Mouse (Mus musculus) ES-E14 (cell line): ENCODE measurements at regions not wholly inside any gene's neighbourhood (a gene's known extent, or its start where the extent isn't known, plus 50 kb on each side); places are given as distances from the start of the nearest gene placed in this dataset.

Source experiments
- DNase-seq: peaks from one replicate; pipeline ENCODE4 v3.0.0-alpha.2; 2013; ENCODE audit warnings: low read depth, low spot score
- H3K27ac ChIP-seq: 2 replicates; pipeline ENCODE4 v1.5.1; 2012; ENCODE audit warnings: low read depth, mild to moderate bottlenecking, low read length, moderate library complexity, mixed read lengths; ENCODE audit not compliant: poor library complexity, insufficient read depth, severe bottlenecking
- H3K36me3 ChIP-seq: 2 replicates; pipeline ENCODE4 v1.6.1; 2012; ENCODE audit warnings: mild to moderate bottlenecking, low read length, moderate library complexity, mixed read lengths; ENCODE audit not compliant: control insufficient read depth, poor library complexity, insufficient read depth, severe bottlenecking
- H3K4me1 ChIP-seq, 2 experiments: fragments of 150-350 bp in 1 of 2; sonication (generic) in 1 of 2; 2 replicates each; pipeline ENCODE4 v1.6.1; 2012; ENCODE audit warnings: low read length in 2 of 2, mild to moderate bottlenecking in 1 of 2, mixed read lengths in 1 of 2; ENCODE audit not compliant: control insufficient read depth in 2 of 2, insufficient read depth in 2 of 2, poor library complexity in 1 of 2
- H3K4me3 ChIP-seq, 2 experiments: fragments of 150-350 bp in 1 of 2; sonication (generic) in 1 of 2; 2 replicates each; pipeline ENCODE4 v1.5.1; 2012; ENCODE audit warnings: low read length in 2 of 2, low read depth in 1 of 2, mild to moderate bottlenecking in 1 of 2, mixed read lengths in 1 of 2; ENCODE audit not compliant: insufficient read depth in 1 of 2, poor library complexity in 1 of 2, severe bottlenecking in 1 of 2
- H3K9ac ChIP-seq: 2 replicates; pipeline ENCODE4 v1.6.1; 2012; ENCODE audit warnings: low read depth, mild to moderate bottlenecking, low read length, mixed read lengths; ENCODE audit not compliant: poor library complexity, insufficient read depth, severe bottlenecking
- H3K9me3 ChIP-seq: fragments of 150-350 bp; sonication (generic); 2 replicates; pipeline ENCODE4 v1.6.1; 2012; ENCODE audit warnings: low read depth, mild to moderate bottlenecking, low read length; ENCODE audit not compliant: control insufficient read depth, insufficient read depth
- CHD2 ChIP-seq: IDR thresholded peaks from 2 replicates; pipeline ENCODE4 v1.6.1; 2014; ENCODE audit warnings: mild to moderate bottlenecking, low read depth, low read length, inconsistent platforms
- HCFC1 ChIP-seq: IDR thresholded peaks from 2 replicates; pipeline ENCODE4 v1.6.1; 2012; ENCODE audit warnings: low read length, inconsistent platforms, borderline replicate concordance; ENCODE audit not compliant: insufficient read depth
- MAFK ChIP-seq: IDR thresholded peaks from 2 replicates; pipeline ENCODE4 v1.6.1; 2014; ENCODE audit warnings: mild to moderate bottlenecking, low read depth, low read length, inconsistent platforms; ENCODE audit not compliant: insufficient read depth
- ZC3H11A ChIP-seq: IDR thresholded peaks from 2 replicates; pipeline ENCODE4 v1.6.1; 2012; ENCODE audit warnings: low read depth, mild to moderate bottlenecking, inconsistent platforms, low read length, borderline replicate concordance
- ZNF384 ChIP-seq: IDR thresholded peaks from 2 replicates; pipeline ENCODE4 v1.6.1; 2012; ENCODE audit warnings: low read depth, low read length, inconsistent platforms
- in situ Hi-C, 2 experiments: fragments of 600-800 bp; cut with MboI; formaldehyde crosslinking; loops; one replicate each; pipeline ENCODE4 v1.15.1; 2025; ENCODE audit warnings: low sequenced_read_pairs in 2 of 2, inconsistent platforms in 1 of 2; ENCODE audit not compliant: unreplicated experiment in 2 of 2

- no peak for TF ChIP-seq CHD2
- TF ChIP-seq MAFK: no peak
- TF ChIP-seq HCFC1: no peak
- TF ChIP-seq ZC3H11A: no peak
- no peak for TF ChIP-seq ZNF384
- no peaks in the 10 kb centered on the region for H3K9me3 ChIP-seq
- H3K27ac ChIP-seq: no peak overlapping the region
- DNase-seq: no peak
- no peak overlapping the region for H3K4me3 ChIP-seq
- no peaks in the 10 kb centered on the region for H3K36me3 ChIP-seq
- H3K4me1 ChIP-seq: peaks cover 0 to 6% of the 10 kb centered on the region in 2 experiments; a peak in 2 of 4 replicates
- no peak overlapping the region for H3K9ac ChIP-seq
- in situ Hi-C loops: no loop called here
These were observed 185.7 kb upstream of the Ttc29 start for GRCm38 (mm10) chr8:78027371-78027770.

DNA sequence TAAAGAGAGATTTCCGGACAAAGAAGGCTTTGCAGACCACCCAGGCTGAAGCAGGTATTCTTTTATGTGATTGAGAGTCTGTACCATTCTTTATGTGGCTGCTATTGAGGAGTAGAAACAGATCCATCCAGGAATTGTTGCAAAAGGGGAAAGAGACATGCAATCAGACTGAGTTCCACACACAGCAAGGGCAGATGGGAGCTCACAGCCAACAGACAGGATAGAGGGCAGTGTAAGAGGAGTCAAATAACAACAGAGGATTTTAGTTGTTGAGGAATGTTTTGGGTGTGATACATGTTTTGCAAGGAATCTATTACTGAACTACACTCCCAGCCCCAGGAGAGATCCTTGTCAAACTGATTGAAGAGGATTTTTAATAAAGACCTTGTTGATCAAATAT lies 184.2 kb upstream of the Ttc29 start:
- Histone ChIP-seq H3K4me3 (no peak overlapping the region), H3K36me3 (no peaks in the 10 kb centered on the region), H3K9me3 (no peaks in the 10 kb centered on the region), H3K4me1 (peaks cover 0 to 2% of the 10 kb centered on the region in 2 experiments; a peak in 1 of 4 replicates), H3K27ac (no peak overlapping the region), H3K9ac (no peak overlapping the region)
- no peak for DNase-seq
- in situ Hi-C loops: no loop called here
- TF ChIP-seq ZNF384: no peak
- no peak for TF ChIP-seq MAFK
- TF ChIP-seq HCFC1: no peak
- TF ChIP-seq CHD2: no peak
- no peak for TF ChIP-seq ZC3H11A

DNA sequence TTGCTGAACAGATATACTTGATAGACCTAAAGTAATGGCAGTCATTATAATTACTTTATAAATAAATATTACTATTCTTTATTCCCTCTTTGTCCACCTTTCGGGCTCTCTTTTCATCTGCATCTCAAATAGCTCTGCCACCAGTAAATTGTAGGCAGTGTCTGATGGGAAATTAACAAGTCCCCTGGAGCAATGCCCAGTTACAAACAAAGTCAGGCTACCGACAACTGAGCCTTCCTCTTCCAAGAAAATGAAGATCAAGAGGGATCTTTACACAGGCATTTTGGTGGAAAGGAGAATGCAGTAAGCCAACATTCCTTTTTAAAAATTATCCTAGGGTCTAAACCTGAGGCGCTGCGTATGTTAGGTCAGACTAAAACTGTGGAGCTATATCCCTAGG lies 181.3 kb upstream of the Ttc29 start:
- Histone ChIP-seq H3K4me1 (no peaks in the 10 kb centered on the region), H3K4me3 (no peak overlapping the region), H3K27ac (no peak overlapping the region), H3K9ac (no peak overlapping the region), H3K36me3 (no peaks in the 10 kb centered on the region), H3K9me3 (no peaks in the 10 kb centered on the region)
- TF ChIP-seq ZC3H11A (no peak), CHD2 (no peak), ZNF384 (no peak), HCFC1 (no peak), MAFK (no peak)
- no peak for DNase-seq
- in situ Hi-C loops: no loop called here

DNA sequence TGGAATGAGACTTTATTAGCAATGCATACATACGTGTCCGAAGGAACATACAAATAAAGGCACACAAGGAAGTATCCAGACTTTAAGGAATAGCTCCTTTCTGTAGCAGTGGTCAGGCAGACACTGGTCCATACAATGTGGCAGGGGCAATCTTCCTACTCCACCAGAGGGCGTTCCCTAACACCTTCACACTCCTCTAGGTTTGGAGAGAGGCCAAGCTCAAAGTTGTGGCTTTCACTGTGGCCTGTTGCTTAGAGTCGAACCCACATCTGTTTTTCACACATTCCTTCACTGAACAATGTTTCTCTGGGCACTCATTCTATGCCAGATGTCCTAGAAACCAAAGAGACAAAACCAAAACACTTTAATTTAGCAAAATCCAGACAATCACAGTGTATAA lies 178.4 kb upstream of the Ttc29 start:
- no peak for TF ChIP-seq ZC3H11A
- no peak for TF ChIP-seq CHD2
- no peak for TF ChIP-seq MAFK
- TF ChIP-seq ZNF384: no peak
- TF ChIP-seq HCFC1: no peak
- Histone ChIP-seq H3K4me1 (no peaks in the 10 kb centered on the region), H3K4me3 (no peak overlapping the region), H3K36me3 (no peaks in the 10 kb centered on the region), H3K9me3 (no peaks in the 10 kb centered on the region), H3K9ac (no peak overlapping the region), H3K27ac (no peak overlapping the region)
- in situ Hi-C loops: no loop called here
- DNase-seq: no peak

GRCm38 (mm10) chr8:78037218-78037617 lies 175.9 kb upstream of the Ttc29 start:
- Histone ChIP-seq H3K9ac (no peak overlapping the region), H3K27ac (no peak overlapping the region), H3K36me3 (no peaks in the 10 kb centered on the region), H3K4me3 (no peak overlapping the region), H3K4me1 (no peaks in the 10 kb centered on the region), H3K9me3 (no peaks in the 10 kb centered on the region)
- no peak for DNase-seq
- in situ Hi-C loops: no loop called here
- no peak for TF ChIP-seq ZC3H11A
- no peak for TF ChIP-seq CHD2
